In genomic region chr4:133352797-133353196, GRCm38 (mm10) we compare ENCODE assay signal across 22 mouse cellular contexts. TPM values are rescaled to one million over a fixed set of nuclear protein-coding genes. Genes with fewer than 3 reads are reported as not detected.
A peak's percentile ranks its signal among the peaks of the same experiment; 100 is the strongest.
DNase-seq lines count a peak whose midpoint lies in the region; ATAC-seq and TF ChIP-seq lines count a peak whose summit lies in the region.
"Had no signal": no experiment of that assay in that cellular context is flagged by ENCODE, and none has a peak within 500 bp of the region (broad histone marks: within the 10 kb centered on the region; RNA-seq: fewer than 3 reads in every experiment).

No protein-coding gene starts in this region.

- H3ac ChIP-seq in myocyte (ENCODE audit: control insufficient read depth, insufficient read length) = no peak overlapping the region

- TF ChIP-seq CTCF in E14TG2a.4 (conservative IDR thresholded peaks at IDR 0.05; ENCODE audit: low read length) = no peak
- no peak for TF ChIP-seq CTCF in bone marrow macrophage, adult 2 months (IDR thresholded peaks at IDR 0.05; ENCODE audit: low read depth, low read length)

- H3K4me3 ChIP-seq in E14TG2a.4 (replicated peaks; ENCODE audit: low read length) (peak overlapping the region; percentile 83), myocyte (no peak overlapping the region)
- no peak overlapping the region for H3K4me3 ChIP-seq in bone marrow macrophage, adult 2 months (ENCODE audit: insufficient read depth, low read length)
- no peak overlapping the region for H3K4me3 ChIP-seq in forebrain, embryonic 11.5 days (ENCODE audit: low read depth, low read length)
- H3K4me3 ChIP-seq: embryonic facial prominence, embryonic 12.5 days; layer of hippocampus, adult 2 months; lung, embryonic 15.5 days; neural tube, embryonic 13.5 days had no signal

- peaks cover 66% of the 10 kb centered on the region for H3K4me1 ChIP-seq in E14TG2a.4 (replicated peaks; ENCODE audit: low read depth, low read length)
- peaks cover 12% of the 10 kb centered on the region for H3K4me1 ChIP-seq in bone marrow macrophage, adult 2 months (ENCODE audit: control insufficient read depth, insufficient read depth, low read length)
- H3K4me1 ChIP-seq in forebrain, embryonic 11.5 days (replicated peaks; ENCODE audit: control insufficient read depth, insufficient read depth, low read length) = no peaks in the 10 kb centered on the region
- H3K4me1 ChIP-seq: embryonic facial prominence, embryonic 12.5 days; lung, embryonic 15.5 days; neural tube, embryonic 13.5 days had no signal

- TF ChIP-seq POLR2A in bone marrow macrophage, adult 2 months (IDR thresholded peaks at IDR 0.05; ENCODE audit: borderline replicate concordance, low read depth, low read length) = no peak
- no peak for TF ChIP-seq POLR2A in myocyte (IDR thresholded peaks at IDR 0.05; ENCODE audit: insufficient read length, low read depth)

- no peak overlapping the region for H3K9ac ChIP-seq in forebrain, embryonic 11.5 days (ENCODE audit: low read length)
- H3K9ac ChIP-seq: embryonic facial prominence, embryonic 12.5 days; forebrain, postnatal 0 days; hindbrain, embryonic 14.5 days; lung, embryonic 15.5 days; neural tube, embryonic 13.5 days had no signal

- no peaks in the 10 kb centered on the region for H3K27me3 ChIP-seq in E14TG2a.4 (ENCODE audit: insufficient read depth, low read length)
- no peaks in the 10 kb centered on the region for H3K27me3 ChIP-seq in myocyte (ENCODE audit: control insufficient read depth, insufficient read depth, insufficient read length)
- no peaks in the 10 kb centered on the region for H3K27me3 ChIP-seq in forebrain, embryonic 11.5 days (ENCODE audit: control insufficient read depth, insufficient read depth, low read length)
- H3K27me3 ChIP-seq: embryonic facial prominence, embryonic 12.5 days; lung, embryonic 15.5 days; neural tube, embryonic 13.5 days had no signal

- H3K36me3 ChIP-seq in E14TG2a.4 (ENCODE audit: insufficient read depth, low read length) = peaks cover 9% of the 10 kb centered on the region; the same call in 1 of the 2 replicates
- H3K36me3 ChIP-seq in myocyte (ENCODE audit: control insufficient read depth, insufficient read depth) = no peaks in the 10 kb centered on the region
- no peaks in the 10 kb centered on the region for H3K36me3 ChIP-seq in forebrain, embryonic 11.5 days (ENCODE audit: control insufficient read depth, insufficient read depth, low read length)
- H3K36me3 ChIP-seq: embryonic facial prominence, embryonic 12.5 days; G1E; lung, embryonic 15.5 days; neural tube, embryonic 13.5 days had no signal

- H3K4me2 ChIP-seq in myocyte (ENCODE audit: low read depth) = peak overlapping the region; percentile 41
- no peak overlapping the region for H3K4me2 ChIP-seq in forebrain, embryonic 11.5 days (ENCODE audit: low read depth, low read length, severe bottlenecking)
- H3K4me2 ChIP-seq: embryonic facial prominence, embryonic 12.5 days; hindbrain, embryonic 14.5 days; lung, embryonic 15.5 days; midbrain, embryonic 11.5 days; neural tube, embryonic 13.5 days had no signal

- no peaks in the 10 kb centered on the region for H3K9me3 ChIP-seq in E14TG2a.4 (ENCODE audit: low read length)
- H3K9me3 ChIP-seq in forebrain, embryonic 11.5 days (ENCODE audit: control insufficient read depth, low read length) = no peaks in the 10 kb centered on the region
- H3K9me3 ChIP-seq: embryonic facial prominence, embryonic 12.5 days; G1E; lung, embryonic 15.5 days; neural tube, embryonic 13.5 days had no signal

- ATAC-seq in forebrain, embryonic 11.5 days (replicated peaks; ENCODE audit: low FRiP score) = no peak
- ATAC-seq: forebrain, postnatal 0 days had no signal

- no peaks in the 10 kb centered on the region for H3K79me2 ChIP-seq in myocyte (ENCODE audit: control insufficient read depth, insufficient read depth)

- 73% methylated on average over 10 of the region's 10 CpGs for WGBS in forebrain, embryonic 11.5 days

- DNase-seq in ES-CJ7 (ENCODE audit: low read depth, low spot score) = peak; percentile 99
- DNase-seq in kidney, postnatal 14 days = no peak
- no peak for DNase-seq in forebrain, embryonic 11.5 days (ENCODE audit: low spot score)
- no peak for DNase-seq in layer of hippocampus, adult 18-20 months (ENCODE audit: low spot score in 2 of 2)
- DNase-seq: cerebellum, adult 11 months; cerebellum, postnatal 10 days; forebrain, postnatal 0 days; heart, postnatal 36 days; kidney, adult 11 months; left cerebral cortex, postnatal 4 days; thymus, adult 2 months had no signal

- H3K27ac ChIP-seq in bone marrow macrophage, adult 2 months (ENCODE audit: insufficient read depth, low read depth, low read length) = peak overlapping the region; percentile 48
- H3K27ac ChIP-seq in forebrain, embryonic 11.5 days (ENCODE audit: low read depth, low read length) = no peak overlapping the region
- H3K27ac ChIP-seq: embryonic facial prominence, embryonic 12.5 days; hindbrain, embryonic 14.5 days; kidney, postnatal 0 days; layer of hippocampus, adult 2 months; lung, embryonic 15.5 days; neural tube, embryonic 13.5 days had no signal

TF ChIP-seq in myocyte, 11 proteins besides CTCF, POLR2A, EP300 and RAD21:
- TF ChIP-seq TCF3 (IDR thresholded peaks at IDR 0.05; ENCODE audit: insufficient read length, low read depth) = no peak
- TF ChIP-seq E2F4 (IDR thresholded peaks at IDR 0.05; ENCODE audit: insufficient read depth) = no peak
- no peak for TF ChIP-seq REST (IDR thresholded peaks at IDR 0.05; ENCODE audit: insufficient read depth, insufficient read length)
- no peak for TF ChIP-seq TCF12 (IDR thresholded peaks at IDR 0.05; ENCODE audit: insufficient read depth, poor library complexity, severe bottlenecking)

RNA-seq across cellular contexts. Expression of gene Wdtc1, which starts 0.5 kb away (rescaled TPM):
- 30.5 TPM in 2 replicates for polyA plus RNA-seq in bone marrow macrophage, adult 2 months (2012; ENCODE audit: insufficient read depth, insufficient read length, missing spikeins)
- 53.1 TPM for polyA plus RNA-seq in myocyte (2012; fragmentation: generic; extraction: Trizol)
- 21.0 and 24.7 TPM in 2 replicates for polyA plus RNA-seq in forebrain, embryonic 11.5 days (2014; fragmentation: Nextera tagmentation; extraction: Ambion mirVana)
- 10 to 100 TPM; 79.6 to 83.1 TPM for total RNA-seq in layer of hippocampus, adult 18-20 months (2021)

RNA-seq across cellular contexts. Expression of gene Slc9a1, which starts 16.7 kb away (rescaled TPM):
- 27.7 and 31.6 TPM in 2 replicates for polyA plus RNA-seq in bone marrow macrophage, adult 2 months (2012; ENCODE audit: insufficient read depth, insufficient read length, missing spikeins)
- polyA plus RNA-seq in myocyte (2012; fragmentation: generic; extraction: Trizol) = 23.3 TPM
- polyA plus RNA-seq in forebrain, embryonic 11.5 days (2014; fragmentation: Nextera tagmentation; extraction: Ambion mirVana) = 7.4 and 9.4 TPM in 2 replicates
- 10 to 100 TPM; 62.2 to 62.9 TPM for total RNA-seq in layer of hippocampus, adult 18-20 months (2021)
